Mouse (Mus musculus) bone marrow macrophage, adult 2 months (primary cell): ENCODE measurements around the gene Sel1l3.

Experiments used
- CTCF ChIP-seq: IDR thresholded peaks from 2 replicates; pipeline ENCODE4 v1.5.1; 2012; ENCODE audit warnings: low read depth, mild to moderate bottlenecking, low read length, moderate library complexity
- POLR2A ChIP-seq: IDR thresholded peaks from 2 replicates; pipeline ENCODE4 v1.6.1; 2012; ENCODE audit warnings: mild to moderate bottlenecking, low read depth, low read length, borderline replicate concordance

DNA sequence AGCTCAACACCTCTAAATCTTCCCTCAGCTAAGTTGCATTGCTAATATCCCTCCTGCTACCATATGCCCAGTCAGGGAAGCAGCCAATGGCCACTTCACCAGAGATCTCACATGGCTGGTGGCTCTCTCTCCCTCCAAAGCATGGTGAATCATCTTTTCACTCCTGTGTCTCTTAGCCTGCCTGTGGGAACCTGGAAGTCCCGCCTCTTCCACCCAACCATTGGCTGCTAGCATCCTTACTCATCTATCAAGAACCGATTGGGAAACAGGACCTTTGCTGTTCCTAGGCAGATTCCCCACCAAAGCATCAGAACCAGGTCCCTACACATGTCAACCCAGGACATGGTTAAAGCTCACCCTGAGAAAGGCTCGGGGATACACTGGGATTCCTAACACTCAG, 122.4 kb downstream of the Sel1l3 start:
- TF ChIP-seq POLR2A: no peak
- no peak for TF ChIP-seq CTCF
